In genomic region chr13:78198391-78198870, GRCm38 (mm10) we compare ENCODE assay signal across 9 mouse cellular contexts. TPM values are rescaled to one million over a fixed set of nuclear protein-coding genes. Genes with fewer than 3 reads are reported as not detected.
DNase-seq lines count a peak whose midpoint lies in the region; ATAC-seq lines count a peak whose summit lies in the region.
"Had no signal": no experiment of that assay in that cellular context is flagged by ENCODE, and none has a peak within 500 bp of the region (broad histone marks: within the 10 kb centered on the region; RNA-seq: fewer than 3 reads in every experiment).

No protein-coding gene starts in this region.

- DNase-seq in gastrocnemius, postnatal 14 days = peak; percentile 30
- DNase-seq in gastrocnemius, postnatal 25 days = no peak
- DNase-seq in ES-CJ7 (ENCODE audit: low read depth, low spot score) = peak; percentile 36
- DNase-seq in embryonic facial prominence, embryonic 11.5 days (ENCODE audit: low spot score) = peak; percentile 59
- DNase-seq in midbrain, embryonic 10.5 days (ENCODE audit: low spot score) = no peak
- no peak for DNase-seq in frontal cortex, postnatal 10 days (ENCODE audit: low spot score in 2 of 2)
- no peak for DNase-seq in thymus, postnatal 36 days

- ATAC-seq in embryonic facial prominence, embryonic 11.5 days (replicated peaks; ENCODE audit: insufficient number of reproducible peaks, low FRiP score, low TSS enrichment, low read depth) = no peak
- ATAC-seq in hindbrain, embryonic 16.5 days = no peak

- H3K27me3 ChIP-seq in embryonic facial prominence, embryonic 11.5 days (ENCODE audit: control insufficient read depth, insufficient read depth, low read length) = no peaks in the 10 kb centered on the region
- no peaks in the 10 kb centered on the region for H3K27me3 ChIP-seq in hindbrain, embryonic 16.5 days (replicated peaks; ENCODE audit: control insufficient read depth, insufficient read depth, low read length)
- H3K27me3 ChIP-seq in midbrain, embryonic 10.5 days (ENCODE audit: low read depth, poor library complexity, severe bottlenecking) = peaks cover 28% of the 10 kb centered on the region

- H3K36me3 ChIP-seq in embryonic facial prominence, embryonic 11.5 days (replicated peaks; ENCODE audit: control insufficient read depth, insufficient read depth, low read depth, low read length) = no peaks in the 10 kb centered on the region
- H3K36me3 ChIP-seq in hindbrain, embryonic 16.5 days (ENCODE audit: control insufficient read depth, insufficient read depth, low read length) = no peaks in the 10 kb centered on the region
- H3K36me3 ChIP-seq in midbrain, embryonic 10.5 days = peaks cover 31% of the 10 kb centered on the region
- H3K36me3 ChIP-seq: G1E had no signal

- peak overlapping the region; percentile 80 for H3K4me2 ChIP-seq in embryonic facial prominence, embryonic 11.5 days (ENCODE audit: low read depth, low read length)
- peak overlapping the region; percentile 69 for H3K4me2 ChIP-seq in hindbrain, embryonic 16.5 days (ENCODE audit: low read length)

- WGBS in embryonic facial prominence, embryonic 11.5 days = under 1% methylated on average over 27 of the region's 63 CpGs
- 0% methylated on average over 3 of the region's 63 CpGs for WGBS in hindbrain, embryonic 16.5 days
- 0% methylated on average over 45 of the region's 63 CpGs for WGBS in midbrain, embryonic 10.5 days

- H3K4me1 ChIP-seq in embryonic facial prominence, embryonic 11.5 days (ENCODE audit: control insufficient read depth, insufficient read depth, low read length) = no peaks in the 10 kb centered on the region
- no peaks in the 10 kb centered on the region for H3K4me1 ChIP-seq in hindbrain, embryonic 16.5 days (ENCODE audit: control insufficient read depth, insufficient read depth, low read depth, low read length)
- H3K4me1 ChIP-seq in midbrain, embryonic 10.5 days = peaks cover 24% of the 10 kb centered on the region

- peak overlapping the region; percentile 100 for H3K9ac ChIP-seq in embryonic facial prominence, embryonic 11.5 days (replicated peaks; ENCODE audit: low read length)
- peak overlapping the region; percentile 96 for H3K9ac ChIP-seq in hindbrain, embryonic 16.5 days (ENCODE audit: low read depth, low read length)

- peak overlapping the region; percentile 100 for H3K27ac ChIP-seq in embryonic facial prominence, embryonic 11.5 days (replicated peaks; ENCODE audit: low read depth, low read length)
- H3K27ac ChIP-seq in hindbrain, embryonic 16.5 days (ENCODE audit: low read depth, low read length) = peak overlapping the region; percentile 99
- H3K27ac ChIP-seq in midbrain, embryonic 10.5 days (replicated peaks) = peak overlapping the region; percentile 99

- H3K9me3 ChIP-seq in embryonic facial prominence, embryonic 11.5 days (replicated peaks; ENCODE audit: control insufficient read depth, low read length) = no peaks in the 10 kb centered on the region
- no peaks in the 10 kb centered on the region for H3K9me3 ChIP-seq in hindbrain, embryonic 16.5 days (ENCODE audit: control insufficient read depth, low read length)
- no peaks in the 10 kb centered on the region for H3K9me3 ChIP-seq in midbrain, embryonic 10.5 days (replicated peaks)

- intact Hi-C loops in gastrocnemius, postnatal 14 days (cut with DNase I; ENCODE audit: low total_unique reads) = no loop called here

- H3K4me3 ChIP-seq in embryonic facial prominence, embryonic 11.5 days (ENCODE audit: low read depth, low read length) = peak overlapping the region; percentile 96
- H3K4me3 ChIP-seq in hindbrain, embryonic 16.5 days (ENCODE audit: low read length) = peak overlapping the region; percentile 80
- H3K4me3 ChIP-seq in midbrain, embryonic 10.5 days = peak overlapping the region; percentile 96

RNA-seq across cellular contexts. Expression of gene Nr2f1, which starts 1.1 kb away (rescaled TPM):
- total RNA-seq in gastrocnemius, postnatal 14 days (2021) = 1 to 10 TPM; 1.7 to 2.4 TPM
- under 1 TPM; 0.80 to 0.95 TPM for total RNA-seq in gastrocnemius, postnatal 25 days (2021)
- 56.1 and 57.3 TPM in 2 replicates for polyA plus RNA-seq in embryonic facial prominence, embryonic 11.5 days (2014; fragmentation: Nextera tagmentation; extraction: Ambion mirVana)
- polyA plus RNA-seq in hindbrain, embryonic 16.5 days (2015; fragmentation: Nextera tagmentation; extraction: Ambion mirVana) = 42.9 and 44.3 TPM in 2 replicates
- 53.1 and 57.4 TPM in 2 replicates for polyA plus RNA-seq in midbrain, embryonic 10.5 days (2016; fragmentation: Nextera tagmentation; extraction: Ambion mirVana)

Comparison
In these comparisons a context has a peak if more than half of its experiments do, and no peak if none do; other contexts are left out.
1. DNase-seq: peak in gastrocnemius, postnatal 14 days (single experiment), ES-CJ7 (single experiment) and embryonic facial prominence, embryonic 11.5 days (single experiment); none in gastrocnemius, postnatal 25 days (single experiment), midbrain, embryonic 10.5 days (single experiment), frontal cortex, postnatal 10 days (0 of 2) and thymus, postnatal 36 days (0 of 2).
2. Peak in every context shown above with its lines, with median percentiles within 50 percentile points of each other: H3K27ac ChIP-seq and H3K4me3 ChIP-seq.